Mouse (Mus musculus): Measurements from ENCODE around the gene Cyb561d2. TPM values are rescaled to one million over a fixed set of nuclear protein-coding genes. Genes with fewer than 3 reads are reported as not detected.

Cyb561d2 gene
- polyA plus RNA-seq, 1 experiment from 2014 or later = 27.6 TPM

GRCm38 (mm10) chr9:107545602-107546001 is 3.6 kb upstream of the Cyb561d2 start:
- H3K27ac ChIP-seq (ENCODE audit: low read length) = no peak overlapping the region
- no peak overlapping the region for H3K4me2 ChIP-seq (ENCODE audit: low read depth, low read length)
- H3K27me3 ChIP-seq (ENCODE audit: control insufficient read depth, insufficient read depth, low read depth, low read length) = no peaks in the 10 kb centered on the region
- no peaks in the 10 kb centered on the region for H3K9me3 ChIP-seq (ENCODE audit: control insufficient read depth, low read length)
- no peak for ATAC-seq (ENCODE audit: low read depth)
- no peak overlapping the region for H3K9ac ChIP-seq (ENCODE audit: low read length)
- peaks cover 29% of the 10 kb centered on the region for H3K4me1 ChIP-seq (replicated peaks; ENCODE audit: control insufficient read depth, insufficient read depth, low read length)
- peaks cover 10% of the 10 kb centered on the region; the same call in 1 of the 2 replicates for H3K36me3 ChIP-seq (ENCODE audit: control insufficient read depth, insufficient read depth, low read length)
- no peak overlapping the region for H3K4me3 ChIP-seq (ENCODE audit: low read length)
- WGBS = 13% methylated on average over 3 of the region's 3 CpGs

- Histone ChIP-seq H3K4me1 (replicated peaks; ENCODE audit: control insufficient read depth, insufficient read depth, low read length) (peaks cover 27% of the 10 kb centered on the region), H3K27me3 (ENCODE audit: control insufficient read depth, insufficient read depth, low read depth, low read length) (no peaks in the 10 kb centered on the region), H3K4me3 (ENCODE audit: low read length) (no peak overlapping the region), H3K9me3 (ENCODE audit: control insufficient read depth, low read length) (no peaks in the 10 kb centered on the region), H3K27ac (ENCODE audit: low read length) (no peak overlapping the region), H3K36me3 (ENCODE audit: control insufficient read depth, insufficient read depth, low read length) (peaks cover 10% of the 10 kb centered on the region; the same call in 1 of the 2 replicates), H3K9ac (ENCODE audit: low read length) (no peak overlapping the region), H3K4me2 (ENCODE audit: low read depth, low read length) (no peak overlapping the region)
- WGBS = 77% methylated on average over 10 of the region's 10 CpGs
- no peak for ATAC-seq (ENCODE audit: low read depth)
These were observed 3.2 kb upstream of the Cyb561d2 start for GRCm38 (mm10) chr9:107545199-107545598.

DNA sequence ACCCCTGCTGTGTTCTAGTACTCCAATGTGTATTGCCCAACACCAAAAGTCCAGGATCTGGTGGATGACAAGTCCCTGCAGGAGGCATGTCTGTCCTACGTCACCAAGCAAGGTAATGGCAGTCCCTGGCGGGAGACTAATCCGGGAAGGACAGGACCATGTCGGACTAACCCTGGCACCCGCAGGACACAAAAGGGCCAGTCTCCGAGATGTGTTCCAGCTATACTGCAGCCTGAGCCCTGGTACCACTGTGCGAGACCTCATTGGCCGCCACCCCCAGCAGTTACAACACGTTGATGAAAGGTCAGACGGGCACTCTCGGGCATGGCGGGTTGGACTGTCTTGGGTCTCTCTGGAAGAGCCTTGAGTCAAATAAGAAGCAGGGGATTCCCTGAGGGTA is 2.7 kb upstream of the Cyb561d2 start:
- Histone ChIP-seq H3K4me2 (ENCODE audit: low read depth, low read length) (no peak overlapping the region), H3K27ac (ENCODE audit: low read length) (no peak overlapping the region), H3K9ac (ENCODE audit: low read length) (no peak overlapping the region), H3K27me3 (ENCODE audit: control insufficient read depth, insufficient read depth, low read depth, low read length) (no peaks in the 10 kb centered on the region), H3K36me3 (ENCODE audit: control insufficient read depth, insufficient read depth, low read length) (peaks cover 13% of the 10 kb centered on the region), H3K4me3 (ENCODE audit: low read length) (no peak overlapping the region), H3K4me1 (replicated peaks; ENCODE audit: control insufficient read depth, insufficient read depth, low read length) (peaks cover 27% of the 10 kb centered on the region), H3K9me3 (ENCODE audit: control insufficient read depth, low read length) (no peaks in the 10 kb centered on the region)
- no peak for ATAC-seq (ENCODE audit: low read depth)
- 93% methylated on average over 12 of the region's 12 CpGs for WGBS

DNA sequence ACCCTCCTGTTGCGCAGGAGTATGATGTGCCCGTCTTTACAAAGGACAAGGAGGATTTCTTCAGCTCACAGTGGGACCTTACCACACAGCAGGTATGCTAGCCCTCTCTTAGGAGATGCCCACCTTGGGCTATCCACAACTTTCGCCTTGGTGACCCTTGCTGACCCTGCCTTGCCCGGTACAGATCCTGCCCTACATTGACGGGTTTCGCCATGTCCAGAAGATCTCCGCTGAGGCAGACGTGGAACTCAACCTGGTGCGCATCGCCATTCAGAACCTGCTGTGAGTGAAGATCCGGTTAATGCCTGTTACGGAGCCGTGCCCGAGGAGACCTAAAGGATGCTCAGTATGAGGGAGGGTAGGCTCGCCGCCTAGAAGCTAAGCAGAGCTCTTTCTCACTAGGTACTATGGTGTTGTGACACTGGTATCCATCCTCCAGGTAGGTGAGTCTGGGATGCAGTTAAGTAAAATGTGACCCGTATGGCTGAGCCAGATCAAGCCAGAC is 2.3 kb upstream of the Cyb561d2 start:
- Histone ChIP-seq H3K27me3 (ENCODE audit: control insufficient read depth, insufficient read depth, low read depth, low read length) (no peaks in the 10 kb centered on the region), H3K27ac (ENCODE audit: low read length) (no peak overlapping the region), H3K9me3 (ENCODE audit: control insufficient read depth, low read length) (no peaks in the 10 kb centered on the region), H3K9ac (ENCODE audit: low read length) (no peak overlapping the region), H3K4me1 (replicated peaks; ENCODE audit: control insufficient read depth, insufficient read depth, low read length) (peaks cover 27% of the 10 kb centered on the region), H3K4me3 (ENCODE audit: low read length) (no peak overlapping the region), H3K4me2 (ENCODE audit: low read depth, low read length) (no peak overlapping the region), H3K36me3 (ENCODE audit: control insufficient read depth, insufficient read depth, low read length) (peaks cover 17% of the 10 kb centered on the region)
- no peak for ATAC-seq (ENCODE audit: low read depth)
- WGBS = 94% methylated on average over 17 of the region's 17 CpGs

GRCm38 (mm10) chr9:107543299-107543698 is 1.3 kb upstream of the Cyb561d2 start:
- 0 out of 2 replicates have a peak overlapping the region, but pooled peaks have one; percentile 93 for H3K4me2 ChIP-seq (ENCODE audit: low read depth, low read length)
- no peak overlapping the region for H3K9ac ChIP-seq (ENCODE audit: low read length)
- 78% methylated on average over 11 of the region's 11 CpGs for WGBS
- H3K36me3 ChIP-seq (ENCODE audit: control insufficient read depth, insufficient read depth, low read length) = peaks cover 25% of the 10 kb centered on the region
- H3K4me3 ChIP-seq (ENCODE audit: low read length) = no peak overlapping the region
- H3K4me1 ChIP-seq (replicated peaks; ENCODE audit: control insufficient read depth, insufficient read depth, low read length) = peaks cover 27% of the 10 kb centered on the region
- H3K27ac ChIP-seq (ENCODE audit: low read length) = no peak overlapping the region
- H3K27me3 ChIP-seq (ENCODE audit: control insufficient read depth, insufficient read depth, low read depth, low read length) = no peaks in the 10 kb centered on the region
- ATAC-seq (ENCODE audit: low read depth) = no peak
- no peaks in the 10 kb centered on the region for H3K9me3 ChIP-seq (ENCODE audit: control insufficient read depth, low read length)

DNA sequence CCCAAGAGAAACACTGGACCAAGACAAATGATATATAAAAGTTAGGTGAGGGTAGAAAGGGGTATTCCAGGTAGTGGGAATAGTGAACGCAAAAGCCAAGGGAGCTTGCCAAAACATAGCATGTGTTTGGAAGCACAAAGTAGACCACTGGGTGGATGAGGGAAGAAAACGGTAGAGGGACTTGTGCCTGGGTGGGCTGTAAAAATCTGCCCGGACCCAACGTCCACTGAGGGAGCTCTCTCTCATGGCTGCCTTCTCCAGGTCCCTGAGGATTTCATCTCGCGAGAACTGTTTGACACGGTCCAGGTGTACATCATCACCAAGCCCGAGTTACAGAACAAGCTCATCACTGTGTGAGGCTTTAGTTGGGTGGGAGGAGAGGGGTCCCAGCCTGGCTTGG is 728 bp upstream of the Cyb561d2 start:
- Histone ChIP-seq H3K4me2 (ENCODE audit: low read depth, low read length) (peak overlapping the region; percentile 93), H3K27me3 (ENCODE audit: control insufficient read depth, insufficient read depth, low read depth, low read length) (no peaks in the 10 kb centered on the region), H3K9me3 (ENCODE audit: control insufficient read depth, low read length) (no peaks in the 10 kb centered on the region), H3K9ac (ENCODE audit: low read length) (peak overlapping the region; percentile 81), H3K4me1 (replicated peaks; ENCODE audit: control insufficient read depth, insufficient read depth, low read length) (peaks cover 27% of the 10 kb centered on the region), H3K4me3 (ENCODE audit: low read length) (peak overlapping the region; percentile 67), H3K36me3 (ENCODE audit: control insufficient read depth, insufficient read depth, low read length) (peaks cover 31% of the 10 kb centered on the region), H3K27ac (ENCODE audit: low read length) (no peak overlapping the region)
- no peak for ATAC-seq (ENCODE audit: low read depth)
- WGBS = 35% methylated on average over 8 of the region's 8 CpGs

GRCm38 (mm10) chr9:107542352-107542686 is 326 bp upstream of the Cyb561d2 start:
- H3K36me3 ChIP-seq (ENCODE audit: control insufficient read depth, insufficient read depth, low read length) = peaks cover 32% of the 10 kb centered on the region

GRCm38 (mm10) chr9:107541005-107541404 is 988 bp downstream of the Cyb561d2 start:
- Histone ChIP-seq H3K9ac (ENCODE audit: low read length) (peak overlapping the region; percentile 81), H3K27me3 (ENCODE audit: control insufficient read depth, insufficient read depth, low read depth, low read length) (no peaks in the 10 kb centered on the region), H3K36me3 (ENCODE audit: control insufficient read depth, insufficient read depth, low read length) (peaks cover 32% of the 10 kb centered on the region), H3K4me2 (ENCODE audit: low read depth, low read length) (peak overlapping the region; percentile 93), H3K4me3 (ENCODE audit: low read length) (peak overlapping the region; percentile 67), H3K9me3 (ENCODE audit: control insufficient read depth, low read length) (no peaks in the 10 kb centered on the region), H3K27ac (ENCODE audit: low read length) (peak overlapping the region; percentile 24; the same call in 1 of the 2 replicates), H3K4me1 (replicated peaks; ENCODE audit: control insufficient read depth, insufficient read depth, low read length) (peaks cover 27% of the 10 kb centered on the region)
- no peak for ATAC-seq (ENCODE audit: low read depth)
- WGBS = 23% methylated on average over 10 of the region's 10 CpGs

More at GRCm38 (mm10) chr9:107542352-107542686, 326 bp upstream of the Cyb561d2 start:
- ATAC-seq (ENCODE audit: low read depth) = 0 out of 2 replicates have a peak, but pooled peaks have one; percentile 4
- H3K9ac ChIP-seq (ENCODE audit: low read length) = peak overlapping the region; percentile 81
- H3K27me3 ChIP-seq (ENCODE audit: control insufficient read depth, insufficient read depth, low read depth, low read length) = no peaks in the 10 kb centered on the region
- H3K27ac ChIP-seq (ENCODE audit: low read length) = peak overlapping the region; percentile 16; the same call in 1 of the 2 replicates
- no peaks in the 10 kb centered on the region for H3K9me3 ChIP-seq (ENCODE audit: control insufficient read depth, low read length)
- peaks cover 25% of the 10 kb centered on the region for H3K4me1 ChIP-seq (replicated peaks; ENCODE audit: control insufficient read depth, insufficient read depth, low read length)
- H3K4me2 ChIP-seq (ENCODE audit: low read depth, low read length) = peak overlapping the region; percentile 93
- peak overlapping the region; percentile 67 for H3K4me3 ChIP-seq (ENCODE audit: low read length)
- WGBS = under 1% methylated on average over 11 of the region's 11 CpGs

GRCm38 (mm10) chr9:107540420-107540819 is 1.6 kb downstream of the Cyb561d2 start:
- Histone ChIP-seq H3K36me3 (ENCODE audit: control insufficient read depth, insufficient read depth, low read length) (peaks cover 32% of the 10 kb centered on the region), H3K27ac (ENCODE audit: low read length) (no peak overlapping the region), H3K4me3 (ENCODE audit: low read length) (no peak overlapping the region), H3K9ac (ENCODE audit: low read length) (no peak overlapping the region), H3K27me3 (ENCODE audit: control insufficient read depth, insufficient read depth, low read depth, low read length) (no peaks in the 10 kb centered on the region), H3K9me3 (ENCODE audit: control insufficient read depth, low read length) (no peaks in the 10 kb centered on the region), H3K4me1 (replicated peaks; ENCODE audit: control insufficient read depth, insufficient read depth, low read length) (peaks cover 33% of the 10 kb centered on the region), H3K4me2 (ENCODE audit: low read depth, low read length) (no peak overlapping the region)
- ATAC-seq (ENCODE audit: low read depth) = no peak
- 52% methylated on average over 4 of the region's 4 CpGs for WGBS
